Mouse (Mus musculus): ENCODE measurements around the gene Heyl.

- TF ChIP-seq GATA1 (IDR thresholded peaks at IDR 0.05; ENCODE audit: borderline replicate concordance, low read length) (no peak), FLI1 (IDR thresholded peaks at IDR 0.05; ENCODE audit: low read length) (no peak)
Observed at GRCm38 (mm10) chr4:123207337-123207736, 26.0 kb upstream of the Heyl start.

Data from megakaryocyte, embryonic 14.5 days (primary cell).